Comparison of ENCODE assay signal across 26 mouse cellular contexts in the genomic region with DNA sequence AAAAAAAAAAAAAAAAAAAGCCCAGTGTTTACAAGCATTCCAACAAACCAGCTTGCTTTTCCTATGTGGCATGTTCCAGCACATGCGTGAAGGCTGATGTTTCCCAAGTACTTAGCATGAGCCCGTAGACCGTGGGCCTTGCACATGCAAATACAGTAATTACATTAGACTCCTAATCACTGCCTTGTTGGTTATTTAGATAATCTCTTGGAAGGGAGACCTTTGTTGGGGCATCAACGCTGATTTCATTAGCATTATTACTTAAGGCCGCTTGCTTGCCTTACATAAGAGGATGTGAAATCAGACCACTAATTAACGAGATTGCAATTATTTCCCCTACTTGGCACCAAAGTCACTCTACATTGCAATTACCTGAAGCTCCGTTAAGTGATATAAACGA.
"Had no signal": no experiment of that assay in that cellular context is flagged by ENCODE, and none has a peak within 500 bp of the region (broad histone marks: within the 10 kb centered on the region; RNA-seq: fewer than 3 reads in every experiment).

No protein-coding gene starts in this region.

- H3K9me3 ChIP-seq: kidney, embryonic 15.5 days; limb, embryonic 12.5 days; limb, embryonic 15.5 days; megakaryocyte, embryonic 14.5 days; midbrain, embryonic 10.5 days; midbrain, embryonic 13.5 days had no signal

- H3K27me3 ChIP-seq: kidney, embryonic 15.5 days; limb, embryonic 12.5 days; limb, embryonic 15.5 days; megakaryocyte, embryonic 14.5 days; midbrain, embryonic 13.5 days had no signal

- ATAC-seq: liver, postnatal 0 days; lung, postnatal 0 days; midbrain, embryonic 13.5 days; midbrain, embryonic 16.5 days had no signal

- H3K27ac ChIP-seq: kidney, embryonic 15.5 days; limb, embryonic 12.5 days; limb, embryonic 15.5 days; liver, embryonic 14.5 days; macrophage; midbrain, embryonic 10.5 days; midbrain, embryonic 13.5 days; stomach, postnatal 0 days had no signal

- H3K4me2 ChIP-seq: kidney, embryonic 15.5 days; limb, embryonic 12.5 days; limb, embryonic 15.5 days; liver, embryonic 11.5 days; lung, embryonic 14.5 days; midbrain, embryonic 13.5 days had no signal

- H3K9ac ChIP-seq: kidney, embryonic 15.5 days; limb, embryonic 12.5 days; limb, embryonic 15.5 days; liver, embryonic 14.5 days; liver, postnatal 0 days; lung, embryonic 14.5 days; midbrain, embryonic 13.5 days had no signal

- H3K4me3 ChIP-seq: kidney, embryonic 15.5 days; limb, embryonic 12.5 days; limb, embryonic 15.5 days; megakaryocyte, embryonic 14.5 days; midbrain, embryonic 10.5 days; midbrain, embryonic 13.5 days; myocyte had no signal

- DNase-seq: kidney, adult 11 months; kidney, adult 8-10 months; kidney, postnatal 14 days; kidney, postnatal 4 days; left cerebral cortex, postnatal 4 days; liver, postnatal 0 days; lung, embryonic 14.5 days; right cerebral cortex, adult 18-20 months; right cerebral cortex, postnatal 14 days; right cerebral cortex, postnatal 4 days; thymus, adult 2 months; thymus, postnatal 14 days; thymus, postnatal 4 days had no signal

- H3K4me1 ChIP-seq: limb, embryonic 15.5 days; megakaryocyte, embryonic 14.5 days; midbrain, embryonic 13.5 days had no signal
